9 mouse cellular contexts compared by ENCODE assay signal in genomic region chr11:94936851-94937295, GRCm38 (mm10). TPM values are rescaled to one million over a fixed set of nuclear protein-coding genes. Genes with fewer than 3 reads are reported as not detected.
DNase-seq lines count a peak whose midpoint lies in the region; ATAC-seq and TF ChIP-seq lines count a peak whose summit lies in the region.
"Had no signal": no experiment of that assay in that cellular context is flagged by ENCODE, and none has a peak within 500 bp of the region (broad histone marks: within the 10 kb centered on the region; RNA-seq: fewer than 3 reads in every experiment).

No protein-coding gene starts in this region.

- no peak overlapping the region for H3K27ac ChIP-seq in bone marrow macrophage, adult 2 months (ENCODE audit: insufficient read depth, low read depth, low read length)
- peak overlapping the region; percentile 98 for H3K27ac ChIP-seq in embryonic facial prominence, embryonic 15.5 days (replicated peaks)
- H3K27ac ChIP-seq in heart, embryonic 10.5 days, result peak overlapping the region; percentile 54
- H3K27ac ChIP-seq in kidney, embryonic 14.5 days (ENCODE audit: low read depth, low read length), result peak overlapping the region; percentile 80; the same call in 1 of the 2 replicates
- H3K27ac ChIP-seq in limb, embryonic 14.5 days (replicated peaks; ENCODE audit: low read depth, low read length), result peak overlapping the region; percentile 93
- H3K27ac ChIP-seq in midbrain, postnatal 0 days (ENCODE audit: low read depth, low read length), result no peak overlapping the region

- H3K27me3 ChIP-seq in C2C12 (ENCODE audit: control insufficient read depth, insufficient read depth, insufficient read length), result no peaks in the 10 kb centered on the region
- H3K27me3 ChIP-seq in embryonic facial prominence, embryonic 15.5 days, result peaks cover 6% of the 10 kb centered on the region; the same call in 1 of the 2 replicates
- H3K27me3 ChIP-seq in heart, embryonic 10.5 days (ENCODE audit: insufficient read depth, poor library complexity, severe bottlenecking), result peaks cover 93% of the 10 kb centered on the region
- peaks cover 8% of the 10 kb centered on the region; the same call in 1 of the 2 replicates for H3K27me3 ChIP-seq in kidney, embryonic 14.5 days (ENCODE audit: control insufficient read depth, insufficient read depth, low read length)
- H3K27me3 ChIP-seq in limb, embryonic 14.5 days (ENCODE audit: control insufficient read depth, insufficient read depth, low read length), result no peaks in the 10 kb centered on the region
- H3K27me3 ChIP-seq in midbrain, postnatal 0 days (ENCODE audit: insufficient read depth, low read length), result peaks cover 48% of the 10 kb centered on the region

- H3K4me2 ChIP-seq in embryonic facial prominence, embryonic 15.5 days (replicated peaks), result peak overlapping the region; percentile 64
- H3K4me2 ChIP-seq in kidney, embryonic 14.5 days (replicated peaks; ENCODE audit: low read depth, low read length), result peak overlapping the region; percentile 52
- peak overlapping the region; percentile 73 for H3K4me2 ChIP-seq in limb, embryonic 14.5 days (replicated peaks; ENCODE audit: low read depth, low read length, severe bottlenecking)
- peak overlapping the region; percentile 66 for H3K4me2 ChIP-seq in midbrain, postnatal 0 days (ENCODE audit: low read depth, low read length, poor library complexity, severe bottlenecking)

- H3K9me3 ChIP-seq in embryonic facial prominence, embryonic 15.5 days (replicated peaks), result no peaks in the 10 kb centered on the region
- no peaks in the 10 kb centered on the region for H3K9me3 ChIP-seq in heart, embryonic 10.5 days
- no peaks in the 10 kb centered on the region for H3K9me3 ChIP-seq in kidney, embryonic 14.5 days (ENCODE audit: control insufficient read depth, low read length)
- H3K9me3 ChIP-seq in limb, embryonic 14.5 days (ENCODE audit: control insufficient read depth, low read length), result no peaks in the 10 kb centered on the region
- no peaks in the 10 kb centered on the region for H3K9me3 ChIP-seq in midbrain, postnatal 0 days (ENCODE audit: low read length)

- H3K36me3 ChIP-seq in C2C12 (ENCODE audit: control insufficient read depth, insufficient read depth), result no peaks in the 10 kb centered on the region
- H3K36me3 ChIP-seq in embryonic facial prominence, embryonic 15.5 days, result peaks cover 25% of the 10 kb centered on the region
- H3K36me3 ChIP-seq in heart, embryonic 10.5 days, result peaks cover 4% of the 10 kb centered on the region
- peaks cover 27% of the 10 kb centered on the region; the same call in 1 of the 2 replicates for H3K36me3 ChIP-seq in kidney, embryonic 14.5 days (ENCODE audit: control insufficient read depth, insufficient read depth, low read length)
- peaks cover 41% of the 10 kb centered on the region for H3K36me3 ChIP-seq in limb, embryonic 14.5 days (ENCODE audit: control insufficient read depth, insufficient read depth, low read length)
- H3K36me3 ChIP-seq in midbrain, postnatal 0 days (ENCODE audit: insufficient read depth, low read length), result no peaks in the 10 kb centered on the region

- WGBS in embryonic facial prominence, embryonic 15.5 days, result under 1% methylated on average over 17 of the region's 17 CpGs
- under 1% methylated on average over 17 of the region's 17 CpGs for WGBS in heart, embryonic 10.5 days
- 0% methylated on average over 17 of the region's 17 CpGs for WGBS in kidney, embryonic 14.5 days
- under 1% methylated on average over 14 of the region's 17 CpGs for WGBS in limb, embryonic 14.5 days
- under 1% methylated on average over 17 of the region's 17 CpGs for WGBS in midbrain, postnatal 0 days

- H3K4me3 ChIP-seq in C2C12 (ENCODE audit: insufficient read depth, poor library complexity, severe bottlenecking), result peak overlapping the region; percentile 25
- H3K4me3 ChIP-seq in bone marrow macrophage, adult 2 months (ENCODE audit: insufficient read depth, low read length), result 0 out of 2 replicates have a peak overlapping the region, but pooled peaks have one; percentile 3
- peak overlapping the region; percentile 57 for H3K4me3 ChIP-seq in embryonic facial prominence, embryonic 15.5 days (replicated peaks)
- peak overlapping the region; percentile 59 for H3K4me3 ChIP-seq in heart, embryonic 10.5 days
- H3K4me3 ChIP-seq in kidney, embryonic 14.5 days (ENCODE audit: low read length), result peak overlapping the region; percentile 59
- peak overlapping the region; percentile 75 for H3K4me3 ChIP-seq in limb, embryonic 14.5 days (replicated peaks; ENCODE audit: low read length)
- H3K4me3 ChIP-seq in midbrain, postnatal 0 days (ENCODE audit: low read depth, low read length), result peak overlapping the region; percentile 34
- H3K4me3 ChIP-seq: erythroblast, embryonic 14.5 days had no signal

- peak; percentile 91 for DNase-seq in heart, embryonic 10.5 days (ENCODE audit: low spot score)
- DNase-seq in limb, embryonic 14.5 days (ENCODE audit: low spot score), result peak; percentile 98
- DNase-seq in midbrain, postnatal 0 days (ENCODE audit: low spot score), result peak; percentile 94
- DNase-seq in spleen, postnatal 10 days (ENCODE audit: low spot score in 2 of 2), result peak; percentile 73 to 86

- no peaks in the 10 kb centered on the region for H3K79me2 ChIP-seq in C2C12 (ENCODE audit: control insufficient read depth, insufficient read depth)

- H3K79me3 ChIP-seq in C2C12 (ENCODE audit: low read depth), result no peaks in the 10 kb centered on the region

- peak; percentile 40 for TF ChIP-seq CTCF in C2C12 (IDR thresholded peaks at IDR 0.05; ENCODE audit: control insufficient read depth, insufficient read depth, insufficient read length)
- TF ChIP-seq CTCF in bone marrow macrophage, adult 2 months (IDR thresholded peaks at IDR 0.05; ENCODE audit: low read depth, low read length), result peak; percentile 100
- TF ChIP-seq CTCF in midbrain, postnatal 0 days (IDR thresholded peaks at IDR 0.05), result peak; percentile 92

- H3K9ac ChIP-seq in embryonic facial prominence, embryonic 15.5 days, result peak overlapping the region; percentile 56
- H3K9ac ChIP-seq in kidney, embryonic 14.5 days (ENCODE audit: low read depth, low read length), result peak overlapping the region; percentile 72
- H3K9ac ChIP-seq in limb, embryonic 14.5 days (ENCODE audit: low read depth, low read length, severe bottlenecking), result peak overlapping the region; percentile 93
- no peak overlapping the region for H3K9ac ChIP-seq in midbrain, postnatal 0 days (replicated peaks; ENCODE audit: low read length, poor library complexity, severe bottlenecking)

- H3ac ChIP-seq in C2C12 (ENCODE audit: control insufficient read depth, insufficient read length, low read depth), result peak overlapping the region; percentile 0

- peak; percentile 52 for ATAC-seq in embryonic facial prominence, embryonic 15.5 days (ENCODE audit: insufficient number of reproducible peaks, low FRiP score, low TSS enrichment, low read depth)
- peak; percentile 77 for ATAC-seq in kidney, embryonic 14.5 days (ENCODE audit: low FRiP score, low TSS enrichment)
- ATAC-seq in limb, embryonic 14.5 days (ENCODE audit: low FRiP score, low read depth), result peak; percentile 77
- peak; percentile 78 for ATAC-seq in midbrain, postnatal 0 days (ENCODE audit: low FRiP score)

- no peak for TF ChIP-seq POLR2A in bone marrow macrophage, adult 2 months (IDR thresholded peaks at IDR 0.05; ENCODE audit: borderline replicate concordance, low read depth, low read length)
- no peak for TF ChIP-seq POLR2A in limb, embryonic 14.5 days (IDR thresholded peaks at IDR 0.05; ENCODE audit: borderline replicate concordance, extremely low read depth, insufficient read depth, insufficient read length)

- H3K4me1 ChIP-seq in bone marrow macrophage, adult 2 months (ENCODE audit: control insufficient read depth, insufficient read depth, low read length), result peaks cover 2% of the 10 kb centered on the region; the same call in 1 of the 2 replicates
- peaks cover 77% of the 10 kb centered on the region for H3K4me1 ChIP-seq in embryonic facial prominence, embryonic 15.5 days
- peaks cover 45% of the 10 kb centered on the region for H3K4me1 ChIP-seq in heart, embryonic 10.5 days
- H3K4me1 ChIP-seq in kidney, embryonic 14.5 days (ENCODE audit: control insufficient read depth, insufficient read depth, low read length), result peaks cover 29% of the 10 kb centered on the region
- H3K4me1 ChIP-seq in limb, embryonic 14.5 days (ENCODE audit: control insufficient read depth, insufficient read depth, low read length), result peaks cover 44% of the 10 kb centered on the region
- peaks cover 3% of the 10 kb centered on the region; the same call in 1 of the 2 replicates for H3K4me1 ChIP-seq in midbrain, postnatal 0 days (ENCODE audit: insufficient read depth, low read length)

RNA-seq across cellular contexts. Expression of gene Col1a1, which starts 0.8 kb away (rescaled TPM):
- polyA plus RNA-seq in C2C12 (2012; fragmentation: generic; extraction: Trizol), result 2.3 TPM
- 15.8 and 18.5 TPM in 2 replicates for polyA plus RNA-seq in bone marrow macrophage, adult 2 months (2012; ENCODE audit: insufficient read depth, insufficient read length, missing spikeins)
- 4,177 and 4,242 TPM in 2 replicates for polyA plus RNA-seq in embryonic facial prominence, embryonic 15.5 days (2015; fragmentation: Nextera tagmentation; extraction: Ambion mirVana)
- 146 and 311 TPM in 2 replicates for polyA plus RNA-seq in heart, embryonic 10.5 days (2016; fragmentation: Nextera tagmentation; extraction: Ambion mirVana)
- 248 and 380 TPM in 2 replicates for polyA plus RNA-seq in kidney, embryonic 14.5 days (2014; fragmentation: Nextera tagmentation; extraction: Ambion mirVana)
- 1,421 and 1,570 TPM in 2 replicates for polyA plus RNA-seq in limb, embryonic 14.5 days (2012; rRNA removed)
- polyA plus RNA-seq in limb, embryonic 14.5 days (2014; fragmentation: Nextera tagmentation; extraction: Ambion mirVana), result 2,528 and 2,873 TPM in 2 replicates
- 44.7 and 50.3 TPM in 2 replicates for total RNA-seq in midbrain, postnatal 0 days (2014; rRNA removed)
- polyA plus RNA-seq in midbrain, postnatal 0 days (2015; fragmentation: Nextera tagmentation; extraction: Ambion mirVana), result 65.4 and 67.5 TPM in 2 replicates

RNA-seq across cellular contexts. Expression of gene Hils1, which starts 30.5 kb away (rescaled TPM):
- polyA plus RNA-seq in C2C12 (2012; fragmentation: generic; extraction: Trizol), result not detected
- polyA plus RNA-seq in bone marrow macrophage, adult 2 months (2012; ENCODE audit: insufficient read depth, insufficient read length, missing spikeins), result not detected in 2 replicates
- polyA plus RNA-seq in embryonic facial prominence, embryonic 15.5 days (2015; fragmentation: Nextera tagmentation; extraction: Ambion mirVana), result 0.25 TPM in 1 of 2 replicates, not detected in the other
- polyA plus RNA-seq in heart, embryonic 10.5 days (2016; fragmentation: Nextera tagmentation; extraction: Ambion mirVana), result 0.22 TPM in 1 of 2 replicates, not detected in the other
- not detected in 2 replicates for polyA plus RNA-seq in kidney, embryonic 14.5 days (2014; fragmentation: Nextera tagmentation; extraction: Ambion mirVana)
- 0.41 and 0.58 TPM in 2 replicates for polyA plus RNA-seq in limb, embryonic 14.5 days (2012; rRNA removed)
- 0.29 TPM in 1 of 2 replicates, not detected in the other for polyA plus RNA-seq in limb, embryonic 14.5 days (2014; fragmentation: Nextera tagmentation; extraction: Ambion mirVana)
- not detected in 2 replicates for total RNA-seq in midbrain, postnatal 0 days (2014; rRNA removed)
- not detected in 2 replicates for polyA plus RNA-seq in midbrain, postnatal 0 days (2015; fragmentation: Nextera tagmentation; extraction: Ambion mirVana)
- polyA plus RNA-seq: erythroblast, embryonic 14.5 days had no signal

RNA-seq across cellular contexts. Expression of gene Sgca, which starts 39.3 kb away (rescaled TPM):
- 5.3 TPM for polyA plus RNA-seq in C2C12 (2012; fragmentation: generic; extraction: Trizol)
- not detected in 2 replicates for polyA plus RNA-seq in bone marrow macrophage, adult 2 months (2012; ENCODE audit: insufficient read depth, insufficient read length, missing spikeins)
- polyA plus RNA-seq in embryonic facial prominence, embryonic 15.5 days (2015; fragmentation: Nextera tagmentation; extraction: Ambion mirVana), result 11.7 and 14.6 TPM in 2 replicates
- polyA plus RNA-seq in heart, embryonic 10.5 days (2016; fragmentation: Nextera tagmentation; extraction: Ambion mirVana), result 12.5 and 25.8 TPM in 2 replicates
- 0.24 TPM in 1 of 2 replicates, not detected in the other for polyA plus RNA-seq in kidney, embryonic 14.5 days (2014; fragmentation: Nextera tagmentation; extraction: Ambion mirVana)
- polyA plus RNA-seq in limb, embryonic 14.5 days (2012; rRNA removed), result 19.4 and 32.9 TPM in 2 replicates
- polyA plus RNA-seq in limb, embryonic 14.5 days (2014; fragmentation: Nextera tagmentation; extraction: Ambion mirVana), result 9.1 and 10.2 TPM in 2 replicates
- total RNA-seq in midbrain, postnatal 0 days (2014; rRNA removed), result not detected in 2 replicates
- 0.29 and 0.39 TPM in 2 replicates for polyA plus RNA-seq in midbrain, postnatal 0 days (2015; fragmentation: Nextera tagmentation; extraction: Ambion mirVana)
- polyA plus RNA-seq: erythroblast, embryonic 14.5 days had no signal

RNA-seq across cellular contexts. Expression of gene Ppp1r9b, which starts 54.0 kb away (rescaled TPM):
- polyA plus RNA-seq in C2C12 (2012; fragmentation: generic; extraction: Trizol), result 31.8 TPM
- 166 and 176 TPM in 2 replicates for polyA plus RNA-seq in bone marrow macrophage, adult 2 months (2012; ENCODE audit: insufficient read depth, insufficient read length, missing spikeins)
- 11.0 and 12.8 TPM in 2 replicates for polyA plus RNA-seq in embryonic facial prominence, embryonic 15.5 days (2015; fragmentation: Nextera tagmentation; extraction: Ambion mirVana)
- 8.5 and 12.5 TPM in 2 replicates for polyA plus RNA-seq in heart, embryonic 10.5 days (2016; fragmentation: Nextera tagmentation; extraction: Ambion mirVana)
- 12.0 and 14.6 TPM in 2 replicates for polyA plus RNA-seq in kidney, embryonic 14.5 days (2014; fragmentation: Nextera tagmentation; extraction: Ambion mirVana)
- 32.8 and 34.6 TPM in 2 replicates for polyA plus RNA-seq in limb, embryonic 14.5 days (2012; rRNA removed)
- 17.3 and 17.9 TPM in 2 replicates for polyA plus RNA-seq in limb, embryonic 14.5 days (2014; fragmentation: Nextera tagmentation; extraction: Ambion mirVana)
- total RNA-seq in midbrain, postnatal 0 days (2014; rRNA removed), result 179 and 217 TPM in 2 replicates
- polyA plus RNA-seq in midbrain, postnatal 0 days (2015; fragmentation: Nextera tagmentation; extraction: Ambion mirVana), result 18.2 and 20.4 TPM in 2 replicates

Comparison
In these comparisons a context has a peak if more than half of its experiments do, and no peak if none do; other contexts are left out.
1. H3K4me3 ChIP-seq: peak in every context shown above with its lines; median percentile 75 in limb, embryonic 14.5 days; 59 in heart, embryonic 10.5 days; 59 in kidney, embryonic 14.5 days; 57 in embryonic facial prominence, embryonic 15.5 days; 34 in midbrain, postnatal 0 days; 25 in C2C12; 3 in bone marrow macrophage, adult 2 months.
2. CTCF ChIP-seq: peak in every context shown above with its lines; median percentile 100 in bone marrow macrophage, adult 2 months; 92 in midbrain, postnatal 0 days; 40 in C2C12.
3. H3K27ac ChIP-seq: peak in embryonic facial prominence, embryonic 15.5 days (single experiment), heart, embryonic 10.5 days (single experiment), kidney, embryonic 14.5 days (single experiment) and limb, embryonic 14.5 days (single experiment); none in bone marrow macrophage, adult 2 months (single experiment) and midbrain, postnatal 0 days (single experiment).
4. Peak in every context shown above with its lines, with median percentiles within 50 percentile points of each other: ATAC-seq, H3K4me2 ChIP-seq and DNase-seq.